Mouse (Mus musculus): ENCODE measurements around the gene Ralgps1. TPM values are rescaled to one million over a fixed set of nuclear protein-coding genes. Genes with fewer than 3 reads are reported as not detected.

Ralgps1 gene
- polyA plus RNA-seq, 1 experiment = 91.6 TPM

GRCm38 (mm10) chr2:33253572-33254190 lies 117.6 kb downstream of the Ralgps1 start:
- DNase-seq (ENCODE audit: low read depth) = peak; percentile 45
- TF ChIP-seq CTCF (IDR thresholded peaks at IDR 0.05; ENCODE audit: borderline replicate concordance, extremely low read depth, insufficient read depth, insufficient read length) = no peak
- no peak for TF ChIP-seq POLR2A (IDR thresholded peaks at IDR 0.05; ENCODE audit: borderline replicate concordance, extremely low read depth, insufficient read depth, insufficient read length, poor library complexity, severe bottlenecking)

DNA sequence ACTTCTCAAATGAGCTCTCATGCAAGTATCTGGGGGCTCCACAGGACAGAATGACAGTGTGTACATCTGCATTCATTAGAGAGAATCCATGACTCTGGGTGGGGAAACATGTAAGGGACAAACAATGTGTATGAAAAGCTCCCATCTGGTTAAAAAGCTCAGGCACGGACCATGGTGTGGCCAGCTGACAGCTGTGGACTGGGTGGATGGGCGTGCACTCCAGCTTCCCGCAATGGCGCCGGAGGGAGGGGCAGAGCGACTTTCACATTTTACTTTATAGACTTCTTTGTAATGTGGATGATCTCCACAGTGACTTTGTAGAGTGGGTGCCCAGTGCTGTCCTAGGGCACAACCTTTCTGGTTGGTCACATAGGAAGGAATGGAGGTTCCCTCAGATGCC lies 118.5 kb downstream of the Ralgps1 start:
- DNase-seq (ENCODE audit: low read depth) = no peak
- TF ChIP-seq CTCF (IDR thresholded peaks at IDR 0.05; ENCODE audit: borderline replicate concordance, extremely low read depth, insufficient read depth, insufficient read length) = no peak
- no peak for TF ChIP-seq POLR2A (IDR thresholded peaks at IDR 0.05; ENCODE audit: borderline replicate concordance, extremely low read depth, insufficient read depth, insufficient read length, poor library complexity, severe bottlenecking)

DNA sequence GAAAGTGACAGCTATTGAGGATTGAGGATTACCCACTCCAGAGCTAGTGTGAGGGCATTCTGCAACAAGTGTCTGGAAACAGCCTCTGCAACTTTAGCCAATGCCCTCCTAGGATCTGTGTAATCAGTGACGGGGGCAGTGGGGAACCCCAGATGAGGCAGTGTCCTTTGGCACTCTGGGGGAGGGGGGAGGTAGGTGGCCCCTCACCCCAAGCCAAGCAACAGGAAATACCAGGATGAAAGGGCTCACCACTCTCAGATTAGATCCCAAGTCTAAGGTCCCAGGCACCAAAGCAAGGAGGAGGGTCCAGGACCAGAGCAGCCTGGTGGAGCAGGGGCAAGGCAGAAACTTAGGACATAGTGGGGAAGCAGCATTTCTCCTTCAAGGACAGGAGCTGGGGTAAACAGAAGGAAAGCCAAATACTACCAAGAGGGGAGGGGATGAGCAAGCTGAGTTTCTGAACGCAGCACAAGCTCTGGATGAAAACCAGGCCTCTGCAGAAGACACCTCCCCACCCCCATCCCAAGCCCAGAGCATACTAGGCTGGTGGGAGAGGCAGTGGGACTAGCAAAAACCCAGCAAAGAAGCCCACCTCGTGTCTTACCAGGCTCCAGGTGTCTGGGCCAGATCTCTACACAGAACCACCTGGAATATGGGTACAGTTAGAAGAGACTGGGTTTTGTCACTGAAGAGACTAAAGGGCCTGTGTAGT lies 121.2 kb downstream of the Ralgps1 start:
- no peak for DNase-seq (ENCODE audit: low read depth)
- no peak for TF ChIP-seq CTCF (IDR thresholded peaks at IDR 0.05; ENCODE audit: borderline replicate concordance, extremely low read depth, insufficient read depth, insufficient read length)
- TF ChIP-seq POLR2A (IDR thresholded peaks at IDR 0.05; ENCODE audit: borderline replicate concordance, extremely low read depth, insufficient read depth, insufficient read length, poor library complexity, severe bottlenecking) = no peak

GRCm38 (mm10) chr2:33248549-33248948 lies 122.7 kb downstream of the Ralgps1 start:
- no peak for DNase-seq (ENCODE audit: low read depth)
- no peak for TF ChIP-seq CTCF (IDR thresholded peaks at IDR 0.05; ENCODE audit: borderline replicate concordance, extremely low read depth, insufficient read depth, insufficient read length)
- TF ChIP-seq POLR2A (IDR thresholded peaks at IDR 0.05; ENCODE audit: borderline replicate concordance, extremely low read depth, insufficient read depth, insufficient read length, poor library complexity, severe bottlenecking) = no peak

GRCm38 (mm10) chr2:33246841-33247240 lies 124.4 kb downstream of the Ralgps1 start:
- no peak for DNase-seq (ENCODE audit: low read depth)
- TF ChIP-seq POLR2A (IDR thresholded peaks at IDR 0.05; ENCODE audit: borderline replicate concordance, extremely low read depth, insufficient read depth, insufficient read length, poor library complexity, severe bottlenecking) = no peak
- TF ChIP-seq CTCF (IDR thresholded peaks at IDR 0.05; ENCODE audit: borderline replicate concordance, extremely low read depth, insufficient read depth, insufficient read length) = no peak

- no peak for TF ChIP-seq POLR2A (IDR thresholded peaks at IDR 0.05; ENCODE audit: borderline replicate concordance, extremely low read depth, insufficient read depth, insufficient read length, poor library complexity, severe bottlenecking)
- no peak for TF ChIP-seq CTCF (IDR thresholded peaks at IDR 0.05; ENCODE audit: borderline replicate concordance, extremely low read depth, insufficient read depth, insufficient read length)
- DNase-seq (ENCODE audit: low read depth) = no peak
Measured at GRCm38 (mm10) chr2:33245350-33245749, 125.9 kb downstream of the Ralgps1 start.

- no peak for DNase-seq (ENCODE audit: low read depth)
- TF ChIP-seq CTCF (IDR thresholded peaks at IDR 0.05; ENCODE audit: borderline replicate concordance, extremely low read depth, insufficient read depth, insufficient read length) (no peak), POLR2A (IDR thresholded peaks at IDR 0.05; ENCODE audit: borderline replicate concordance, extremely low read depth, insufficient read depth, insufficient read length, poor library complexity, severe bottlenecking) (no peak)
Measured at GRCm38 (mm10) chr2:33244880-33245279, 126.4 kb downstream of the Ralgps1 start.

GRCm38 (mm10) chr2:33237581-33237980 lies 133.7 kb downstream of the Ralgps1 start:
- DNase-seq (ENCODE audit: low read depth) = no peak
- no peak for TF ChIP-seq POLR2A (IDR thresholded peaks at IDR 0.05; ENCODE audit: borderline replicate concordance, extremely low read depth, insufficient read depth, insufficient read length, poor library complexity, severe bottlenecking)

GRCm38 (mm10) chr2:33234848-33235247 lies 136.4 kb downstream of the Ralgps1 start:
- TF ChIP-seq POLR2A (IDR thresholded peaks at IDR 0.05; ENCODE audit: borderline replicate concordance, extremely low read depth, insufficient read depth, insufficient read length, poor library complexity, severe bottlenecking) (no peak), CTCF (IDR thresholded peaks at IDR 0.05; ENCODE audit: borderline replicate concordance, extremely low read depth, insufficient read depth, insufficient read length) (no peak)
- DNase-seq (ENCODE audit: low read depth) = no peak

GRCm38 (mm10) chr2:33233856-33234255 lies 137.4 kb downstream of the Ralgps1 start:
- TF ChIP-seq POLR2A (IDR thresholded peaks at IDR 0.05; ENCODE audit: borderline replicate concordance, extremely low read depth, insufficient read depth, insufficient read length, poor library complexity, severe bottlenecking) = no peak
- TF ChIP-seq CTCF (IDR thresholded peaks at IDR 0.05; ENCODE audit: borderline replicate concordance, extremely low read depth, insufficient read depth, insufficient read length) = no peak
- DNase-seq (ENCODE audit: low read depth) = no peak

DNA sequence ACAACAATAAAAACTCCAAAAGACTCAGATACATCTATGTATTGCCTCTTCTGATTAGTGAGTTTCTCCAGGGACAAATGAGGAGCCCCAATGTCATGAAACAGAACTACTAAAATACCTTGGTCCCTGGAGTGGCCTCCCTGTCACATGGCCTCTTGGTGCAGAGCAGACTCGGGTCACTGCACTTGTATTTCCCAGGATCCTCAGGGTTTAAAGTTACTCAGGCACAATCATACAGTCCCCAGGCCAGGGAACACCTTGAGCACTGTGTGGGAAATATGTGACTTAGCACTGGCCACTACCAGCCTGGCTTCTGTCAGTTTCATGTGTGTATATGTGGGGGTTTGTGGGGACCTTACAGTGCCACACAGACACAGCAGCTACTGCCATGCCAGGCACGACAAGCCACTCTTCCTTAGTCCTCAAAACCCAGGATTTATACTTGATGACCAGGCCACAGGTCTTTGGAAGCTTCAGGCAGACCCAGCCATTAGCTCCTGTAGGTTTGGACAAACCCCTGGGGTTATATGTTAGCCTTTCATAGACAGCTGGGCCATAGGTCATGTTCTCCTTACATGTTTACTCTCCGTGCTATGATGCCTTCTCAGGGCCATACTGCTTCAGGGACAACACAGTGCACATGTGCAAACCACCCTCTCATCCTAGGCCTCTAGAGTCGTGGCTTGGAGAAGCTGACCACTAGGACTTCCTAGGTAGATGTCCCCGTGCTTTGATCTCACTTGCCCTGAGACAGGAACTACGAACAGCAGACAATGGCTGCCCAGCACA lies 138.3 kb downstream of the Ralgps1 start:
- no peak for DNase-seq (ENCODE audit: low read depth)
- TF ChIP-seq CTCF (IDR thresholded peaks at IDR 0.05; ENCODE audit: borderline replicate concordance, extremely low read depth, insufficient read depth, insufficient read length) = no peak
- no peak for TF ChIP-seq POLR2A (IDR thresholded peaks at IDR 0.05; ENCODE audit: borderline replicate concordance, extremely low read depth, insufficient read depth, insufficient read length, poor library complexity, severe bottlenecking)
